Mouse (Mus musculus) MEL (cell line): ENCODE measurements around the gene Mrtfb. TPM values are rescaled to one million over a fixed set of nuclear protein-coding genes. Genes with fewer than 3 reads are reported as not detected.

Experiments
- DNase-seq: peaks from one replicate; pipeline ENCODE4 v3.0.0; 2011; ENCODE audit warnings: low read depth, low spot score
- H3K27ac ChIP-seq: 2 replicates; pipeline ENCODE4 v1.5.1; 2012; ENCODE audit warnings: low read depth, mild to moderate bottlenecking, control low read depth, low read length, moderate library complexity; ENCODE audit not compliant: control insufficient read depth
- H3K27me3 ChIP-seq, 2 experiments: fragments of 150-350 bp in 1 of 2; sonication (generic) in 1 of 2; 2 replicates each; pipeline ENCODE4 v1.6.1; 2012; ENCODE audit warnings: low read length in 2 of 2, mild to moderate bottlenecking in 2 of 2, improper control_type of control experiment in 1 of 2, moderate library complexity in 1 of 2; ENCODE audit not compliant: insufficient read depth in 2 of 2, control insufficient read depth in 1 of 2
- H3K36me3 ChIP-seq, 2 experiments: 2 replicates each; pipeline ENCODE4 v1.6.1; 2012 to 2014; ENCODE audit warnings: low read length in 2 of 2, improper control_type of control experiment in 1 of 2, inconsistent platforms in 1 of 2, mild to moderate bottlenecking in 1 of 2; ENCODE audit not compliant: insufficient read depth in 2 of 2, control insufficient read depth in 1 of 2
- H3K4me1 ChIP-seq, 2 experiments: fragments of 150-350 bp in 1 of 2; sonication (generic) in 1 of 2; 2 replicates each; pipeline ENCODE4 v1.6.1; 2012; ENCODE audit warnings: low read length in 2 of 2, improper control_type of control experiment in 1 of 2, mild to moderate bottlenecking in 1 of 2; ENCODE audit not compliant: insufficient read depth in 2 of 2, control insufficient read depth in 1 of 2
- H3K4me3 ChIP-seq, 2 experiments: fragments of 150-350 bp in 1 of 2; sonication (generic) in 1 of 2; 2 replicates each; pipeline ENCODE4 v1.5.1; 2012; ENCODE audit warnings: low read depth in 2 of 2, low read length in 2 of 2, mild to moderate bottlenecking in 2 of 2, moderate library complexity in 2 of 2, control low read depth in 1 of 2, improper control_type of control experiment in 1 of 2; ENCODE audit not compliant: control insufficient read depth in 1 of 2, insufficient read depth in 1 of 2
- H3K79me2 ChIP-seq: 2 replicates; pipeline ENCODE4 v1.6.1; 2012; ENCODE audit warnings: mild to moderate bottlenecking, low read length, moderate library complexity; ENCODE audit not compliant: control insufficient read depth, poor library complexity, insufficient read depth
- H3K9ac ChIP-seq: 2 replicates; pipeline ENCODE4 v1.6.1; 2012; ENCODE audit warnings: low read depth, mild to moderate bottlenecking, control low read depth, low read length, moderate library complexity; ENCODE audit not compliant: control insufficient read depth, poor library complexity, severe bottlenecking
- H3K9me3 ChIP-seq: fragments of 150-350 bp; sonication (generic); replicated peaks from 2 replicates; pipeline ENCODE4 v1.6.1; 2012; ENCODE audit warnings: mild to moderate bottlenecking, low read length, improper control_type of control experiment, moderate library complexity; ENCODE audit not compliant: insufficient read depth
- BHLHE40 ChIP-seq: IDR thresholded peaks from 2 replicates; pipeline ENCODE4 v1.6.1; 2012; ENCODE audit warnings: low read depth, mild to moderate bottlenecking, inconsistent platforms, low read length, improper control_type of control experiment, borderline replicate concordance
- CHD1 ChIP-seq: IDR thresholded peaks from 2 replicates; pipeline ENCODE4 v1.6.1; 2012; ENCODE audit warnings: low read depth, mild to moderate bottlenecking, inconsistent platforms, low read length, improper control_type of control experiment
- CHD2 ChIP-seq: IDR thresholded peaks from 2 replicates; pipeline ENCODE4 v1.6.1; 2011; ENCODE audit warnings: low read length, improper control_type of control experiment
- CTCF ChIP-seq, 3 experiments: IDR thresholded peaks in 2 of 3; conservative IDR thresholded peaks in 1 of 3; 2 replicates each; pipeline ENCODE4 v1.5.1; 2011 to 2012; ENCODE audit warnings: low read length in 3 of 3, low read depth in 2 of 3, mild to moderate bottlenecking in 2 of 3, improper control_type of control experiment in 1 of 3, inconsistent platforms in 1 of 3, mixed read lengths in 1 of 3, moderate library complexity in 1 of 3; ENCODE audit not compliant: control insufficient read depth in 1 of 3, insufficient read depth in 1 of 3, poor library complexity in 1 of 3, severe bottlenecking in 1 of 3
- ELF1 ChIP-seq: IDR thresholded peaks from 2 replicates; pipeline ENCODE4 v1.6.1; 2014; ENCODE audit warnings: low read depth, mild to moderate bottlenecking, inconsistent platforms, low read length, improper control_type of control experiment, moderate library complexity
- EP300 ChIP-seq, 2 experiments: IDR thresholded peaks; 2 replicates each; pipeline ENCODE4 v1.6.1; 2011; ENCODE audit warnings: improper control_type of control experiment in 2 of 2, low read length in 2 of 2, low read depth in 1 of 2, mild to moderate bottlenecking in 1 of 2
- ETS1 ChIP-seq: IDR thresholded peaks from 2 replicates; pipeline ENCODE4 v1.6.1; 2012; ENCODE audit warnings: low read depth, mild to moderate bottlenecking, inconsistent platforms, low read length, improper control_type of control experiment, moderate library complexity
- GATA1 ChIP-seq: IDR thresholded peaks from 2 replicates; pipeline ENCODE4 v1.6.1; 2011; ENCODE audit warnings: low read depth, low read length, improper control_type of control experiment
- JUND ChIP-seq: IDR thresholded peaks from 2 replicates; pipeline ENCODE4 v1.6.1; 2011; ENCODE audit warnings: low read depth, mild to moderate bottlenecking, improper control_type of control experiment, low read length
- MAFK ChIP-seq: IDR thresholded peaks from 2 replicates; pipeline ENCODE4 v1.6.1; 2011; ENCODE audit warnings: low read depth, mild to moderate bottlenecking, low read length, improper control_type of control experiment, borderline replicate concordance
- MYB ChIP-seq: IDR thresholded peaks from 2 replicates; pipeline ENCODE4 v1.6.1; 2011; ENCODE audit warnings: mild to moderate bottlenecking, low read depth, low read length, improper control_type of control experiment
- MYC ChIP-seq: IDR thresholded peaks from 2 replicates; pipeline ENCODE4 v1.6.1; 2011; ENCODE audit warnings: low read depth, mild to moderate bottlenecking, low read length, improper control_type of control experiment, moderate library complexity
- NELFE ChIP-seq: IDR thresholded peaks from 2 replicates; pipeline ENCODE4 v1.6.1; 2011; ENCODE audit warnings: low read depth, low read length, improper control_type of control experiment
- POLR2A ChIP-seq, 2 experiments: IDR thresholded peaks; 2 replicates each; pipeline ENCODE4 v1.6.1; 2011 to 2012; ENCODE audit warnings: low read length in 2 of 2, mild to moderate bottlenecking in 2 of 2, control low read depth in 1 of 2, improper control_type of control experiment in 1 of 2, low read depth in 1 of 2, moderate library complexity in 1 of 2; ENCODE audit not compliant: control insufficient read depth in 1 of 2, insufficient read depth in 1 of 2, poor library complexity in 1 of 2
- POLR2AphosphoS5 ChIP-seq: IDR thresholded peaks from 2 replicates; pipeline ENCODE4 v1.6.1; 2012; ENCODE audit warnings: low read depth, borderline replicate concordance, mild to moderate bottlenecking, inconsistent platforms, low read length, moderate library complexity, mixed read lengths
- RAD21 ChIP-seq: IDR thresholded peaks from 2 replicates; pipeline ENCODE4 v1.6.1; 2011; ENCODE audit warnings: mild to moderate bottlenecking, low read depth, low read length, improper control_type of control experiment
- RCOR1 ChIP-seq: IDR thresholded peaks from 2 replicates; pipeline ENCODE4 v1.6.1; 2012; ENCODE audit warnings: low read depth, mild to moderate bottlenecking, inconsistent platforms, low read length, improper control_type of control experiment
- SMC3 ChIP-seq: IDR thresholded peaks from 2 replicates; pipeline ENCODE4 v1.6.1; 2011; ENCODE audit warnings: low read depth, low read length, improper control_type of control experiment
- TAL1 ChIP-seq: IDR thresholded peaks from 2 replicates; pipeline ENCODE4 v1.6.1; 2012; ENCODE audit warnings: mild to moderate bottlenecking, inconsistent platforms, low read length, moderate library complexity, mixed read lengths
- UBTF ChIP-seq: IDR thresholded peaks from 2 replicates; pipeline ENCODE4 v1.6.1; 2012; ENCODE audit warnings: low read depth, mild to moderate bottlenecking, inconsistent platforms, low read length, improper control_type of control experiment, moderate library complexity, borderline replicate concordance; ENCODE audit not compliant: insufficient read depth
- USF2 ChIP-seq, 2 experiments: IDR thresholded peaks; 2 replicates each; pipeline ENCODE4 v1.6.1; 2011 to 2012; ENCODE audit warnings: improper control_type of control experiment in 2 of 2, low read length in 2 of 2, borderline replicate concordance in 1 of 2, inconsistent platforms in 1 of 2, low read depth in 1 of 2, mild to moderate bottlenecking in 1 of 2; ENCODE audit not compliant: insufficient read depth in 1 of 2
- ZNF384 ChIP-seq: IDR thresholded peaks from 2 replicates; pipeline ENCODE4 v1.6.1; 2012; ENCODE audit warnings: low read depth, mild to moderate bottlenecking, inconsistent platforms, low read length, improper control_type of control experiment
- polyA plus RNA-seq, 2 experiments: library from polyadenylated mRNA; stranded (reverse) in 1 of 2; unstranded in 1 of 2; fragments of >175 nt in 1 of 2; fragments of >200 nt in 1 of 2; gene quantifications; 2 replicates each; pipeline versions ENCODE4 v1.2.1 to v1.2.4; 2012; ENCODE audit warnings: low replicate concordance in 2 of 2, low read depth in 1 of 2; ENCODE audit not compliant: insufficient read length in 2 of 2, insufficient read depth in 1 of 2, missing spikeins in 1 of 2
- total RNA-seq: library from RNA; depleted of rRNA; stranded (reverse); fragments of 300-350 nt; gene quantifications from 2 replicates; pipeline ENCODE4 v1.2.3, GENCODE M21; 2012

Mrtfb gene
- total and polyA plus RNA-seq, 3 experiments: 2.7 to 6.6 TPM; not detected in 1

DNA sequence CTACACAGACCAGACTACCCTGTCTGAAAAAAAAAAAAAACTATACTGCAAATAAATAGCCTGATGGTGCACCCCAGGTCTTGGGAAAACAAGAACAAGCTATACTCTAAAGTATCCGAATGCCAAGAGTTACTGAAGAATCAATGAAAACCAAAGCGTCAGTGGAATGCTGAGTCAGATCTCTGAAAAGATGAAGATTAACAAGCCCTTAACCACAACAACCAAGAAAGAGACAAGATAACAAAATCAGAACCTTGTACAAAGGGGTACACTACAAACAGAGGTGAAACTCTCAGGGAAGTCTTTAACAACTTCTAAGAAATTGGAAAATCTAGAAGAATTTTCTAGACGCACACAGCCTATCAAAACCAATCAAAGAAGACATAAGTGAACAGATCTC is 166.2 kb downstream of the Mrtfb start (continued):
- TF ChIP-seq RAD21 (no peak), MYB (no peak), BHLHE40 (no peak)

DNA sequence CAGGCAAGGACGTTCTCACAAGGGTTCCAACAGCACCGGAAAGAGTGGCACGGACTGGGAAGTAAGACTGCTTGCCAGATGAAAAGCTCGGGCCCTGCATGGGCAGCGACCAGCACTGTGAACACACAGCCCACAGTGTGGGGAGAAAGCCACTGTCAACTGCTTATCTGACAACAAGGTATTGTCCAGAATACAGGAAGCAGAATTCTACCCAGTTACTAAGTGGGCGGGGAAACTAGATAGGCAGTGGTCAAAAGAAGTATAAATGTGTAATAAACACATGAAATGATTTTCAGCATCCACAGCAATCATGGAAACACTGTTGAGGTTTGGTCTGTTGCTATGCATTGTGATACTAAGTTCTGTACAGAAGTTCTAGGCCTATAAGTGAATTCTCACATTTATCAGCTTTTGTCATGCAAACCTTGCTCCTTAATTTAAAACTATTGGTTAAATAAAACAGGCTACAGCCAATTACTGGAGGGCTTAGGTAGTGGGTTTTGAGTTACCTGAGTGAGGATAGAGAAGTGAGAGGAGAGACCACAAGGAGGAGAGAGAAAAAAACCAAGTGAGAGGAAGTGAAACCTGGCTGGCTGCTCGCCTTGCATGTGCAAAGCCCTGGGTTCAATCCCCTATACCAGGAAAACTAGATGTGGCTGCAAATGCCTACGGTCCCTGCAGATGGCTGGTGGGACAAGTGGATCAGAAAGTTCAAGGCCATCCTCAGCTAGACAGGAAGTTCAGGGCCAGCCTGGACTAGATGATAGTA is 167.5 kb downstream of the Mrtfb start:
- Histone ChIP-seq H3K9me3 (no peaks in the 10 kb centered on the region), H3K9ac (no peak overlapping the region), H3K27ac (no peak overlapping the region), H3K4me1 (peaks cover 15 to 45% of the 10 kb centered on the region in 2 experiments), H3K36me3 (peaks cover 0 to 42% of the 10 kb centered on the region in 2 experiments; a peak in 2 of 4 replicates), H3K79me2 (no peaks in the 10 kb centered on the region), H3K27me3 (no peaks in the 10 kb centered on the region), H3K4me3 (no peak overlapping the region)
- peak; percentile 32; the same call in 1 of the 2 replicates for TF ChIP-seq ZNF384
- TF ChIP-seq GATA1: no peak
- no peak for TF ChIP-seq USF2 (IDR thresholded peaks at IDR 0.05; ENCODE audit: borderline replicate concordance in 1 of 2, insufficient read depth in 1 of 2, low read depth in 1 of 2, low read length in 2 of 2)
- no peak for TF ChIP-seq ELF1
- 0 out of 4 replicates have a peak, but pooled peaks of 1 of the 2 experiments have one; percentile 8 for TF ChIP-seq EP300 (IDR thresholded peaks at IDR 0.05; ENCODE audit: low read depth in 1 of 2, low read length in 2 of 2)
- no peak for TF ChIP-seq TAL1
- peak; percentile 28 for DNase-seq

DNA sequence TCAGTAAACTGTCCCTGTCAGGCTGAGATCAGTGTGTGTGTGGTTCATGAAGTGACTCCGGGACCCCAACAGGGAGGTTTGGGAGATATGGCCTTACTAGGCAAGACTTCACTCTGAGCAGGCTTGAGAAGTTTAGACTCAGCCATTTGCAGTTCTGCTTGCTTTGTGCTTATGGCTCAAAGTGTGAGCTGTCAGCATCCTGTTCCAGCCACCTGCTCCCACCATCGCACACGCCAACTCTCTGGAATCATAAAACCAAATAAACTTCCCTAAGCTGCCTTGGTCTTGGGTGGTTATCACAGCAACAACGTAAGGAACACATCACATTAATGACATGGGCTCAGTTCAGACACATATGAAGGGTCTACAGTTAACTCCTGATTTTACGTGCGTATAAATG is 169.5 kb downstream of the Mrtfb start:
- Histone ChIP-seq H3K79me2 (no peaks in the 10 kb centered on the region), H3K9me3 (no peaks in the 10 kb centered on the region), H3K9ac (no peak overlapping the region), H3K4me3 (no peak overlapping the region), H3K27ac (no peak overlapping the region), H3K27me3 (no peaks in the 10 kb centered on the region), H3K36me3 (peaks cover 0 to 24% of the 10 kb centered on the region in 2 experiments; a peak in 2 of 4 replicates), H3K4me1 (peaks cover 0 to 30% of the 10 kb centered on the region in 2 experiments; a peak in 3 of 4 replicates)
- TF ChIP-seq ZNF384 (no peak), NELFE (no peak), TAL1 (no peak), CHD2 (no peak), ETS1 (no peak), MYB (no peak), UBTF (no peak), SMC3 (no peak), JUND (no peak), POLR2A (IDR thresholded peaks at IDR 0.05; ENCODE audit: control insufficient read depth in 1 of 2, insufficient read depth in 1 of 2, low read depth in 1 of 2, low read length in 2 of 2, poor library complexity in 1 of 2) (no peak), RCOR1 (no peak), POLR2AphosphoS5 (no peak), MYC (no peak), CHD1 (no peak), USF2 (IDR thresholded peaks at IDR 0.05; ENCODE audit: borderline replicate concordance in 1 of 2, insufficient read depth in 1 of 2, low read depth in 1 of 2, low read length in 2 of 2) (no peak), MAFK (no peak), CTCF (IDR thresholded peaks at IDR 0.05 in 2 of 3, conservative IDR thresholded peaks at IDR 0.05 in 1 of 3; ENCODE audit: control insufficient read depth in 1 of 3, insufficient read depth in 1 of 3, low read depth in 2 of 3, low read length in 3 of 3, poor library complexity in 1 of 3, severe bottlenecking in 1 of 3) (no peak)
- DNase-seq: no peak
